ENCODE assay signal across 8 mouse cellular contexts in the genomic region with DNA sequence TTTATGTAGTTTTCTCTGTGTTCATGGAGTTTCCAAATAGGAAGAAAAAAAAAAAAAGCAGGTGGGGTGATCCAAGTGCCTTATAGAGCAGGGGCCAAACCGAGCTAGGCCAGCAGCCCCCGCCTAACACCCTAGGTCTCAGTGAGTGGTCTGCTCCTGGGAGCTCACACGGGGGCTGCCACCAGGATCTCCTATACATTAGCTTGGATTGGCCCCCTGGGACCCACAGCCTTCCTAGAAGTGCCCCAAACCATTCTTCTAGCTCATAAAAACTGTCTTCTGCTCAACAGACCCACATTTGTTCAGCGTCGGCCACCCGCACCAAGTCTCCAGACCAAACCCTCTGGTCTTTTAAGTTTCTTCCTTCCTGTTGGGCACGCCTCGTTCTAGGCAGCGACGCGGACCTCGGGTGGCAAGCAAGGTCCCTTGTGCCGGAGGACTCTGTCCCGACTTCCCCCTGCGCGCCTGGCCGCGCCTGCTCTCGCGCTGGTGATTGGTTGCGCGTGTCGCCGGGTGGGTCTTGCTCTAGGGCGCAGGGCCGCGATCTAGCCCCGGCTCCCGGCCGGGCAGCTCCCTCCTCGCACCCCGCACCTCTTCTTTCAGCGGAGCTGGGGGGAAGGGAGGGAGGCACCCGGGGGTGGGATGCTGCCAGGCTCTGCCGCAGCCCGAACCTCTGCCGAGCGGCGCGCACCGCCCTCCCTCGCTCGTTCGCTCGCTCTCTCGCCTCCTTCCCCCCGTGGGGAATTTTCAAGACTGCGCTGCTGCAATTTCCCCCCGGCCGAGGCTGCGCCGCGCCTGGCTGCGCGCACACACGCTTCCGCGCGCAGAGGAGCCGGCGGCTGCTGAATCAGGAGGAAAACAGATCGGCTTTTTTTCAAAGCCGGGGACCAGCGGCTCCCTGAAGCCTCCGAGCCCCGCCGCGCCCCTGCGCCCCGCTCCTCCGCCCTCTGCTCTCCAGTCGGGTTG. TPM values are rescaled to one million over a fixed set of nuclear protein-coding genes. Genes with fewer than 3 reads are reported as not detected.
DNase-seq lines count a peak whose midpoint lies in the region; ATAC-seq and TF ChIP-seq lines count a peak whose summit lies in the region.

No protein-coding gene starts in this region.

- 3% methylated on average over 71 of the region's 72 CpGs for WGBS in kidney, adult 2 months
- WGBS in intestine, embryonic 14.5 days: 2% methylated on average over 67 of the region's 72 CpGs
- WGBS in limb, embryonic 11.5 days: 1% methylated on average over 69 of the region's 72 CpGs
- WGBS in midbrain, embryonic 13.5 days: 1% methylated on average over 69 of the region's 72 CpGs

- ATAC-seq in intestine, embryonic 14.5 days (replicated peaks; ENCODE audit: low FRiP score, low TSS enrichment, low read depth): peak; percentile 77
- ATAC-seq in limb, embryonic 11.5 days (ENCODE audit: insufficient number of reproducible peaks, low FRiP score, low TSS enrichment, low read depth): peak; percentile 49
- ATAC-seq in midbrain, embryonic 13.5 days: peak; percentile 78

- peak overlapping the region; percentile 52 for H3K4me3 ChIP-seq in kidney, adult 2 months (ENCODE audit: insufficient read depth, low read depth, low read length)
- peak overlapping the region; percentile 97 for H3K4me3 ChIP-seq in cortical plate, adult 2 months (ENCODE audit: insufficient read depth, low read length)
- peak overlapping the region; percentile 41 for H3K4me3 ChIP-seq in intestine, embryonic 14.5 days (ENCODE audit: low read depth, low read length)
- H3K4me3 ChIP-seq in limb, embryonic 11.5 days (ENCODE audit: low read depth, low read length): peak overlapping the region; percentile 32
- peak overlapping the region; percentile 79 for H3K4me3 ChIP-seq in midbrain, embryonic 13.5 days (replicated peaks)

- 0 out of 2 replicates have a peak, but pooled peaks cover 4% of the 10 kb centered on the region for H3K9me3 ChIP-seq in intestine, embryonic 14.5 days (ENCODE audit: control insufficient read depth, low read length)
- peaks cover 3% of the 10 kb centered on the region; the same call in 1 of the 2 replicates for H3K9me3 ChIP-seq in limb, embryonic 11.5 days (ENCODE audit: control insufficient read depth, low read length)
- no peaks in the 10 kb centered on the region for H3K9me3 ChIP-seq in midbrain, embryonic 13.5 days

- no peak overlapping the region for H3K27ac ChIP-seq in kidney, adult 2 months (ENCODE audit: insufficient read depth, low read depth, low read length)
- H3K27ac ChIP-seq in cortical plate, adult 2 months (ENCODE audit: insufficient read depth, low read length): peak overlapping the region; percentile 69; the same call in 1 of the 2 replicates
- H3K27ac ChIP-seq in intestine, embryonic 14.5 days (ENCODE audit: low read depth): peak overlapping the region; percentile 23; the same call in 1 of the 2 replicates
- no peak overlapping the region for H3K27ac ChIP-seq in limb, embryonic 11.5 days (replicated peaks; ENCODE audit: low read depth, low read length)
- H3K27ac ChIP-seq in midbrain, embryonic 13.5 days: peak overlapping the region; percentile 84

- no peaks in the 10 kb centered on the region for H3K4me1 ChIP-seq in kidney, adult 2 months (ENCODE audit: control insufficient read depth, insufficient read depth, low read length)
- H3K4me1 ChIP-seq in cortical plate, adult 2 months (ENCODE audit: control insufficient read depth, insufficient read depth, low read length): peaks cover 8% of the 10 kb centered on the region
- H3K4me1 ChIP-seq in intestine, embryonic 14.5 days (replicated peaks; ENCODE audit: control insufficient read depth, insufficient read depth, low read length): peaks cover 4% of the 10 kb centered on the region
- H3K4me1 ChIP-seq in limb, embryonic 11.5 days (ENCODE audit: control insufficient read depth, insufficient read depth, low read length): no peaks in the 10 kb centered on the region
- peaks cover 29% of the 10 kb centered on the region for H3K4me1 ChIP-seq in midbrain, embryonic 13.5 days (replicated peaks)

- H3K9ac ChIP-seq in intestine, embryonic 14.5 days (ENCODE audit: low read length): peak overlapping the region; percentile 43
- H3K9ac ChIP-seq in limb, embryonic 11.5 days (ENCODE audit: low read length): 0 out of 2 replicates have a peak overlapping the region, but pooled peaks have one; percentile 0
- peak overlapping the region; percentile 85 for H3K9ac ChIP-seq in midbrain, embryonic 13.5 days (replicated peaks)

- no peak for TF ChIP-seq CTCF in kidney, adult 2 months (conservative IDR thresholded peaks at IDR 0.05; ENCODE audit: insufficient read depth, insufficient read length, low read depth, low read length)
- TF ChIP-seq CTCF in cortical plate, adult 2 months (IDR thresholded peaks at IDR 0.05; ENCODE audit: extremely low read depth, insufficient read depth, low read length): no peak

- DNase-seq in kidney, adult 2 months: peak; percentile 21
- DNase-seq in kidney, adult 9 months: no peak
- peak; percentile 28 for DNase-seq in gastrocnemius, postnatal 25 days
- peak; percentile 76 for DNase-seq in intestine, embryonic 14.5 days (ENCODE audit: low spot score)
- DNase-seq in limb, embryonic 11.5 days (ENCODE audit: low spot score): peak; percentile 71
- DNase-seq in telencephalon, adult 2 months (ENCODE audit: low read depth, low spot score): peak; percentile 66

- TF ChIP-seq POLR2A in kidney, adult 2 months (IDR thresholded peaks at IDR 0.05; ENCODE audit: low read depth, low read length): no peak
- peak; percentile 42; the same call in 1 of the 2 replicates for TF ChIP-seq POLR2A in cortical plate, adult 2 months (IDR thresholded peaks at IDR 0.05; ENCODE audit: extremely low read depth, insufficient read depth, low read length)

- no peaks in the 10 kb centered on the region for H3K36me3 ChIP-seq in kidney, adult 2 months (ENCODE audit: control insufficient read depth, insufficient read depth, low read length)
- no peaks in the 10 kb centered on the region for H3K36me3 ChIP-seq in intestine, embryonic 14.5 days (ENCODE audit: control insufficient read depth, insufficient read depth, low read length)
- H3K36me3 ChIP-seq in limb, embryonic 11.5 days (ENCODE audit: control insufficient read depth, insufficient read depth, low read length): no peaks in the 10 kb centered on the region
- H3K36me3 ChIP-seq in midbrain, embryonic 13.5 days: peaks cover 5% of the 10 kb centered on the region; the same call in 1 of the 2 replicates

- peaks cover 5% of the 10 kb centered on the region for H3K27me3 ChIP-seq in kidney, adult 2 months (replicated peaks; ENCODE audit: control insufficient read depth, insufficient read depth, low read length)
- H3K27me3 ChIP-seq in intestine, embryonic 14.5 days (replicated peaks; ENCODE audit: control insufficient read depth, insufficient read depth, low read length): peaks cover 59% of the 10 kb centered on the region
- peaks cover 36% of the 10 kb centered on the region for H3K27me3 ChIP-seq in limb, embryonic 11.5 days (ENCODE audit: control insufficient read depth, insufficient read depth, low read length)
- H3K27me3 ChIP-seq in midbrain, embryonic 13.5 days: no peaks in the 10 kb centered on the region

- H3K4me2 ChIP-seq in intestine, embryonic 14.5 days (ENCODE audit: low read length): peak overlapping the region; percentile 94
- H3K4me2 ChIP-seq in limb, embryonic 11.5 days (ENCODE audit: low read depth, severe bottlenecking): peak overlapping the region; percentile 87
- peak overlapping the region; percentile 81 for H3K4me2 ChIP-seq in midbrain, embryonic 13.5 days (replicated peaks)

RNA-seq across cellular contexts. Expression of gene Cacna1a, which starts 25.9 kb away (rescaled TPM):
- polyA plus RNA-seq in kidney, adult 2 months (2012; rRNA removed): 6.8 and 12.2 TPM in 2 replicates
- polyA plus RNA-seq in cortical plate, adult 2 months (2012; rRNA removed): 140 and 142 TPM in 2 replicates
- total RNA-seq in gastrocnemius, postnatal 25 days (2021): 1 to 10 TPM; 3.8 to 3.9 TPM
- polyA plus RNA-seq in intestine, embryonic 14.5 days (2014; fragmentation: Nextera tagmentation; extraction: Ambion mirVana): 4.6 and 5.1 TPM in 2 replicates
- 5.3 and 9.1 TPM in 2 replicates for polyA plus RNA-seq in limb, embryonic 11.5 days (2014; fragmentation: Nextera tagmentation; extraction: Ambion mirVana)
- 18.6 and 19.0 TPM in 2 replicates for polyA plus RNA-seq in midbrain, embryonic 13.5 days (2015; fragmentation: Nextera tagmentation; extraction: Ambion mirVana)

Comparison
In these comparisons a context has a peak if more than half of its experiments do, and no peak if none do; other contexts are left out.
1. H3K27ac ChIP-seq: peak in cortical plate, adult 2 months (single experiment), intestine, embryonic 14.5 days (single experiment) and midbrain, embryonic 13.5 days (single experiment); none in kidney, adult 2 months (single experiment) and limb, embryonic 11.5 days (single experiment).
2. H3K4me3 ChIP-seq: peak in every context shown above with its lines; median percentile 97 in cortical plate, adult 2 months; 79 in midbrain, embryonic 13.5 days; 52 in kidney, adult 2 months; 41 in intestine, embryonic 14.5 days; 32 in limb, embryonic 11.5 days.
3. H3K9ac ChIP-seq: peak in every context shown above with its lines; median percentile 85 in midbrain, embryonic 13.5 days; 43 in intestine, embryonic 14.5 days; 0 in limb, embryonic 11.5 days.
4. Peak in every context shown above with its lines, with median percentiles within 50 percentile points of each other: ATAC-seq and H3K4me2 ChIP-seq.